Mouse (Mus musculus) effector memory CD4-positive, alpha-beta T cell, adult 5 months (primary cell): ENCODE data around the gene Dhx9. TPM values are rescaled to one million over a fixed set of nuclear protein-coding genes. Genes with fewer than 3 reads are reported as not detected.

Experiments used
- polyA plus RNA-seq: library from polyadenylated mRNA; unstranded; fragments of 100-300 nt; shearing (Covaris generic); gene quantifications from one replicate; pipeline ENCODE4 v1.2.1, GENCODE M21; 2017

The Dhx9 gene
- polyA plus RNA-seq = 61.3 TPM

GRCm38 (mm10) chr1:153487500-153487879 lies at the start of gene Dhx9:
Dhx9 (minus strand) TSS chr1:153487660.

GRCm38 (mm10) chr1:153424770-153425584 lies 62.5 kb downstream of the Dhx9 start, which contains the start of gene Shcbp1l:
Shcbp1l (plus strand) TSS chr1:153425162.

Other genes with a start within 250 kb of the Dhx9 start
- gene Lamc1, start 154.9 kb downstream of the Dhx9 start, polyA plus RNA-seq = 3.1 TPM
- 0.24 TPM for gene Shcbp1l, start 62.5 kb downstream of the Dhx9 start, polyA plus RNA-seq
- gene Npl, start 62.4 kb upstream of the Dhx9 start, polyA plus RNA-seq = not detected
- gene Rgs8, start 165.4 kb upstream of the Dhx9 start, polyA plus RNA-seq = 0.24 TPM